Mouse (Mus musculus) brain, embryonic 14.5 days (tissue): ENCODE results near the gene Map3k9.

Experiments
- CTCF ChIP-seq: fragments of 200-500 bp; IDR thresholded peaks from 2 replicates; pipeline ENCODE4 v1.5.1; 2012; ENCODE audit warnings: inconsistent platforms, mild to moderate bottlenecking, moderate library complexity, borderline replicate concordance; ENCODE audit not compliant: insufficient read depth, insufficient read length; ENCODE audit errors: extremely low read depth
- POLR2A ChIP-seq: fragments of 200-500 bp; IDR thresholded peaks from 2 replicates; pipeline ENCODE4 v1.6.1; 2012; ENCODE audit warnings: mild to moderate bottlenecking, inconsistent platforms, borderline replicate concordance; ENCODE audit not compliant: poor library complexity, insufficient read depth, insufficient read length, severe bottlenecking; ENCODE audit errors: extremely low read depth

GRCm38 (mm10) chr12:81814742-81815141 lies 33.8 kb upstream of the Map3k9 start:
- TF ChIP-seq CTCF (no peak), POLR2A (no peak)
